8 mouse cellular contexts compared by ENCODE assay signal in genomic region chr9:40192098-40193038, GRCm38 (mm10). TPM values are rescaled to one million over a fixed set of nuclear protein-coding genes. Genes with fewer than 3 reads are reported as not detected.
DNase-seq lines count a peak whose midpoint lies in the region; ATAC-seq lines count a peak whose summit lies in the region.

TSS of gene Zfp202 (plus strand) at chr9:40192316.

- DNase-seq in gastrocnemius, adult 8-10 months (ENCODE audit: low spot score in 2 of 2): peak; percentile 74 to 77
- DNase-seq in hindlimb bud, embryonic 11.5 days (ENCODE audit: extremely low spot score, low read depth, low spot score): peak; percentile 56
- peak; percentile 74 to 85 for DNase-seq in left cerebral cortex, adult 8-10 months (ENCODE audit: low spot score in 2 of 2)
- DNase-seq in right cerebral cortex, adult 18-20 months: peak; percentile 88
- peak; percentile 76 for DNase-seq in urinary bladder, adult 2 months (ENCODE audit: low spot score)

- ATAC-seq in activated CD4-positive, CD25-positive, alpha-beta regulatory T cell, adult 4 months: peak; percentile 84
- ATAC-seq in common myeloid progenitor, adult 5-6 weeks (replicated peaks; ENCODE audit: low read depth, poor library complexity, severe bottlenecking): peak; percentile 86
- peak; percentile 76 for ATAC-seq in megakaryocyte, adult 5-6 weeks (ENCODE audit: poor library complexity, severe bottlenecking)

RNA-seq across cellular contexts. Expression of gene Zfp202, which starts in this region (rescaled TPM):
- 1 to 10 TPM in 1 of 2 experiments, under 1 TPM in 1; 0.79 to 1.3 TPM for polyA plus RNA-seq in activated CD4-positive, CD25-positive, alpha-beta regulatory T cell, adult 4 months (2017; shearing (Covaris generic))
- 4.6 and 5.0 TPM in 2 replicates for total RNA-seq in common myeloid progenitor, adult 5-6 weeks (2017)
- total RNA-seq in gastrocnemius, adult 8-10 months (2022): 1 to 10 TPM; 1.6 to 2.1 (median 1.8) TPM
- total RNA-seq in left cerebral cortex, adult 8-10 months (2022): 1 to 10 TPM; 3.2 to 4.6 (median 4.1) TPM
- 1.9 and 2.0 TPM in 2 replicates for total RNA-seq in megakaryocyte, adult 5-6 weeks (2015)
- total RNA-seq in megakaryocyte, adult 5-6 weeks (2017): 1.4 and 1.6 TPM in 2 replicates
- polyA plus RNA-seq in urinary bladder, adult 2 months (2012; rRNA removed): 3.2 and 3.7 TPM in 2 replicates

Comparison
In these comparisons a context has a peak if more than half of its experiments do, and no peak if none do; other contexts are left out.
1. Peak in every context shown above with its lines: DNase-seq and ATAC-seq.